Mouse (Mus musculus) heart, embryonic 15.5 days (tissue): ENCODE measurements around the gene Phb2. TPM values are rescaled to one million over a fixed set of nuclear protein-coding genes. Genes with fewer than 3 reads are reported as not detected.

ENCODE experiments used
- ATAC-seq: fragments of 200-750 bp; cut with Nextera tagmentation; replicated peaks from 2 replicates; pipeline ENCODE4 v1.8.0; 2017; ENCODE audit warnings: low read depth, moderate TSS enrichment; ENCODE audit not compliant: insufficient number of reproducible peaks, insufficient read depth, low FRiP score
- H3K27ac ChIP-seq: fragments of 300-500 bp; sonication (generic); 2 replicates; pipeline ENCODE4 v1.5.1; 2015; ENCODE audit warnings: mild to moderate bottlenecking, inconsistent platforms
- H3K27me3 ChIP-seq: fragments of 300-500 bp; sonication (generic); 2 replicates; pipeline ENCODE4 v1.6.1; 2015; ENCODE audit warnings: inconsistent platforms
- H3K36me3 ChIP-seq: fragments of 300-500 bp; sonication (generic); 2 replicates; pipeline ENCODE4 v1.6.1; 2015; ENCODE audit warnings: mild to moderate bottlenecking, inconsistent platforms
- H3K4me1 ChIP-seq: fragments of 300-500 bp; sonication (generic); replicated peaks from 2 replicates; pipeline ENCODE4 v1.6.1; 2015; ENCODE audit warnings: inconsistent platforms
- H3K4me2 ChIP-seq: fragments of 300-500 bp; sonication (generic); 2 replicates; pipeline ENCODE4 v1.6.1; 2015; ENCODE audit warnings: inconsistent platforms, mild to moderate bottlenecking, moderate library complexity
- H3K4me3 ChIP-seq: fragments of 300-500 bp; sonication (generic); 2 replicates; pipeline ENCODE4 v1.5.1; 2015; ENCODE audit warnings: mild to moderate bottlenecking, inconsistent platforms
- H3K9ac ChIP-seq: fragments of 300-500 bp; sonication (generic); 2 replicates; pipeline ENCODE4 v1.6.1; 2015; ENCODE audit warnings: mild to moderate bottlenecking, inconsistent platforms
- H3K9me3 ChIP-seq: fragments of 300-500 bp; sonication (generic); replicated peaks from 2 replicates; pipeline ENCODE4 v1.6.1; 2016; ENCODE audit warnings: inconsistent platforms
- WGBS: fragments of 180-500 bp; shearing (Covaris S2); methylation state at CpG from one replicate; pipeline ENCODE4 v1.1.7; 2015; ENCODE audit warnings: mixed read lengths; 5-methylcytosine and 5-hydroxymethylcytosine counted together
- polyA plus RNA-seq: library from polyadenylated mRNA; unstranded; fragments of >200 nt; fragmentation: Nextera tagmentation; extraction: Ambion mirVana; gene quantifications from 2 replicates; pipeline ENCODE4 v1.2.1, GENCODE M21; 2015

Phb2 gene
- 307 and 324 TPM in 2 replicates for polyA plus RNA-seq

GRCm38 (mm10) chr6:124711824-124712782, at the start of gene Phb2, which contains the start of gene Emg1:
Gene Phb2, plus strand, starts transcription at chr6:124712336.
Gene Emg1, minus strand, starts transcription at chr6:124712178.
- Histone ChIP-seq H3K4me1 (peaks cover 34% of the 10 kb centered on the region), H3K27me3 (no peaks in the 10 kb centered on the region), H3K4me2 (peak within 1 kb of the TSS; percentile 76), H3K4me3 (peak within 1 kb of the TSS; percentile 84), H3K27ac (peak within 1 kb of the TSS; percentile 87), H3K36me3 (peaks cover 40% of the 10 kb centered on the region), H3K9ac (peak within 1 kb of the TSS; percentile 88), H3K9me3 (no peaks in the 10 kb centered on the region)
- peak; percentile 97 for ATAC-seq
- WGBS = under 1% methylated on average over 76 of the region's 76 CpGs

- Histone ChIP-seq H3K27me3 (no peaks in the 10 kb centered on the region), H3K36me3 (no peaks in the 10 kb centered on the region), H3K4me2 (peak within 1 kb of the TSS; percentile 78), H3K9ac (peak within 1 kb of the TSS; percentile 65), H3K4me3 (peak within 1 kb of the TSS; percentile 72), H3K9me3 (no peaks in the 10 kb centered on the region), H3K4me1 (peaks cover 16% of the 10 kb centered on the region), H3K27ac (peak within 1 kb of the TSS; percentile 90)
- WGBS = under 1% methylated on average over 50 of the region's 87 CpGs
- ATAC-seq = peak; percentile 97
Measured at GRCm38 (mm10) chr6:124662477-124663423, 49.4 kb upstream of the Phb2 start, which contains the start of gene Lpcat3. Gene Lpcat3, plus strand, starts transcription at chr6:124663027.

GRCm38 (mm10) chr6:124663424-124663795, 48.7 kb upstream of the Phb2 start:
- Histone ChIP-seq H3K27me3 (no peaks in the 10 kb centered on the region), H3K4me1 (peaks cover 16% of the 10 kb centered on the region), H3K36me3 (no peaks in the 10 kb centered on the region), H3K9me3 (no peaks in the 10 kb centered on the region), H3K9ac (peak overlapping the region; percentile 64), H3K4me3 (peak overlapping the region; percentile 72), H3K4me2 (peak overlapping the region; percentile 78), H3K27ac (peak overlapping the region; percentile 90)
- ATAC-seq = no peak
- 15% methylated on average over 13 of the region's 13 CpGs for whole genome bisulfite sequencing

- H3K4me3 ChIP-seq = peak overlapping the region; percentile 72
- no peak for ATAC-seq
- H3K9me3 ChIP-seq = no peaks in the 10 kb centered on the region
- H3K4me2 ChIP-seq = peak overlapping the region; percentile 78; the same call in 1 of the 2 replicates
- H3K9ac ChIP-seq = no peak overlapping the region
- H3K27me3 ChIP-seq = no peaks in the 10 kb centered on the region
- 83% methylated on average over 7 of the region's 7 CpGs for WGBS
- no peaks in the 10 kb centered on the region for H3K36me3 ChIP-seq
- peaks cover 16% of the 10 kb centered on the region for H3K4me1 ChIP-seq
- H3K27ac ChIP-seq = no peak overlapping the region
Measured at GRCm38 (mm10) chr6:124664256-124664655, 47.9 kb upstream of the Phb2 start.

GRCm38 (mm10) chr6:124665011-124665410, 47.1 kb upstream of the Phb2 start:
- no peak overlapping the region for H3K4me3 ChIP-seq
- 90% methylated on average over 10 of the region's 10 CpGs for WGBS
- no peaks in the 10 kb centered on the region for H3K36me3 ChIP-seq
- H3K27ac ChIP-seq = no peak overlapping the region
- H3K27me3 ChIP-seq = no peaks in the 10 kb centered on the region
- H3K4me1 ChIP-seq = peaks cover 16% of the 10 kb centered on the region
- ATAC-seq = no peak
- H3K9me3 ChIP-seq = no peaks in the 10 kb centered on the region
- no peak overlapping the region for H3K4me2 ChIP-seq
- no peak overlapping the region for H3K9ac ChIP-seq

- 81% methylated on average over 11 of the region's 11 CpGs for WGBS
- Histone ChIP-seq H3K4me1 (peaks cover under 1% of the 10 kb centered on the region; the same call in 1 of the 2 replicates), H3K9ac (no peak overlapping the region), H3K27ac (no peak overlapping the region), H3K4me2 (no peak overlapping the region), H3K36me3 (0 out of 2 replicates have a peak, but pooled peaks cover 3% of the 10 kb centered on the region), H3K9me3 (no peaks in the 10 kb centered on the region), H3K4me3 (no peak overlapping the region), H3K27me3 (no peaks in the 10 kb centered on the region)
- ATAC-seq = no peak
Measured at GRCm38 (mm10) chr6:124669234-124669859, 42.8 kb upstream of the Phb2 start.

GRCm38 (mm10) chr6:124670281-124670900, 41.7 kb upstream of the Phb2 start:
- Histone ChIP-seq H3K36me3 (0 out of 2 replicates have a peak, but pooled peaks cover 3% of the 10 kb centered on the region), H3K27me3 (no peaks in the 10 kb centered on the region), H3K4me2 (no peak overlapping the region), H3K9me3 (no peaks in the 10 kb centered on the region), H3K4me1 (no peaks in the 10 kb centered on the region), H3K9ac (no peak overlapping the region), H3K27ac (no peak overlapping the region), H3K4me3 (no peak overlapping the region)
- no peak for ATAC-seq
- 84% methylated on average over 7 of the region's 7 CpGs for WGBS

GRCm38 (mm10) chr6:124672100-124672499, 40.0 kb upstream of the Phb2 start:
- ATAC-seq = no peak
- Histone ChIP-seq H3K9ac (no peak overlapping the region), H3K27me3 (no peaks in the 10 kb centered on the region), H3K4me2 (no peak overlapping the region), H3K4me3 (no peak overlapping the region), H3K4me1 (no peaks in the 10 kb centered on the region), H3K27ac (no peak overlapping the region), H3K9me3 (no peaks in the 10 kb centered on the region), H3K36me3 (0 out of 2 replicates have a peak, but pooled peaks cover 3% of the 10 kb centered on the region)
- 64% methylated on average over 6 of the region's 6 CpGs for WGBS

- H3K27ac ChIP-seq = no peak overlapping the region
- ATAC-seq = no peak
- no peaks in the 10 kb centered on the region for H3K4me1 ChIP-seq
- no peaks in the 10 kb centered on the region for H3K9me3 ChIP-seq
- H3K4me2 ChIP-seq = no peak overlapping the region
- no peak overlapping the region for H3K4me3 ChIP-seq
- H3K36me3 ChIP-seq = 0 out of 2 replicates have a peak, but pooled peaks cover 3% of the 10 kb centered on the region
- H3K9ac ChIP-seq = no peak overlapping the region
- WGBS = 85% methylated on average over 9 of the region's 9 CpGs
- H3K27me3 ChIP-seq = no peaks in the 10 kb centered on the region
Measured at GRCm38 (mm10) chr6:124673619-124674018, 38.5 kb upstream of the Phb2 start.

GRCm38 (mm10) chr6:124674591-124674990, 37.5 kb upstream of the Phb2 start:
- H3K4me3 ChIP-seq = no peak overlapping the region
- H3K9ac ChIP-seq = no peak overlapping the region
- 0 out of 2 replicates have a peak, but pooled peaks cover 3% of the 10 kb centered on the region for H3K36me3 ChIP-seq
- no peaks in the 10 kb centered on the region for H3K9me3 ChIP-seq
- no peak overlapping the region for H3K4me2 ChIP-seq
- ATAC-seq = no peak
- H3K4me1 ChIP-seq = no peaks in the 10 kb centered on the region
- H3K27me3 ChIP-seq = no peaks in the 10 kb centered on the region
- no peak overlapping the region for H3K27ac ChIP-seq
- WGBS = 94% methylated on average over 7 of the region's 7 CpGs
